Mouse (Mus musculus) heart, embryonic 13.5 days (tissue): ENCODE measurements around the gene Svop. TPM values are rescaled to one million over a fixed set of nuclear protein-coding genes. Genes with fewer than 3 reads are reported as not detected.

ENCODE experiments used
- ATAC-seq: fragments of 200-750 bp; cut with Nextera tagmentation; 2 replicates; pipeline ENCODE4 v1.8.0; 2017; ENCODE audit warnings: moderate TSS enrichment; ENCODE audit not compliant: insufficient number of reproducible peaks, low FRiP score, low TSS enrichment; ENCODE audit errors: extremely low read depth
- H3K27ac ChIP-seq: fragments of 300-500 bp; sonication (generic); replicated peaks from 2 replicates; pipeline ENCODE4 v1.5.1; 2015; ENCODE audit warnings: moderate library complexity, mild to moderate bottlenecking, inconsistent platforms
- H3K27me3 ChIP-seq: fragments of 300-500 bp; sonication (generic); replicated peaks from 2 replicates; pipeline ENCODE4 v1.6.1; 2015; ENCODE audit warnings: mild to moderate bottlenecking, inconsistent platforms
- H3K36me3 ChIP-seq: fragments of 300-500 bp; sonication (generic); 2 replicates; pipeline ENCODE4 v1.6.1; 2015; ENCODE audit warnings: mild to moderate bottlenecking, inconsistent platforms
- H3K4me1 ChIP-seq: fragments of 300-500 bp; sonication (generic); 2 replicates; pipeline ENCODE4 v1.6.1; 2015; ENCODE audit warnings: inconsistent platforms
- H3K4me2 ChIP-seq: fragments of 300-500 bp; sonication (generic); 2 replicates; pipeline ENCODE4 v1.6.1; 2015; ENCODE audit warnings: inconsistent platforms, mild to moderate bottlenecking, moderate library complexity
- H3K4me3 ChIP-seq: fragments of 300-500 bp; sonication (generic); 2 replicates; pipeline ENCODE4 v1.5.1; 2015; ENCODE audit warnings: moderate library complexity, mild to moderate bottlenecking, inconsistent platforms
- H3K9ac ChIP-seq: fragments of 300-500 bp; sonication (generic); 2 replicates; pipeline ENCODE4 v1.6.1; 2015; ENCODE audit warnings: inconsistent platforms, mild to moderate bottlenecking, moderate library complexity
- H3K9me3 ChIP-seq: fragments of 300-500 bp; sonication (generic); 2 replicates; pipeline ENCODE4 v1.6.1; 2016; ENCODE audit warnings: inconsistent platforms
- WGBS: fragments of 180-500 bp; shearing (Covaris S2); methylation state at CpG from one replicate; pipeline ENCODE4 v1.1.7; 2015; ENCODE audit warnings: mixed read lengths; 5-methylcytosine and 5-hydroxymethylcytosine counted together
- polyA plus RNA-seq: library from polyadenylated mRNA; unstranded; fragments of >200 nt; fragmentation: Nextera tagmentation; extraction: Ambion mirVana; gene quantifications from 2 replicates; pipeline ENCODE4 v1.2.1, GENCODE M21; 2015

Svop gene
- polyA plus RNA-seq, 1 experiment from 2014 or later, result 0.15 TPM

DNA sequence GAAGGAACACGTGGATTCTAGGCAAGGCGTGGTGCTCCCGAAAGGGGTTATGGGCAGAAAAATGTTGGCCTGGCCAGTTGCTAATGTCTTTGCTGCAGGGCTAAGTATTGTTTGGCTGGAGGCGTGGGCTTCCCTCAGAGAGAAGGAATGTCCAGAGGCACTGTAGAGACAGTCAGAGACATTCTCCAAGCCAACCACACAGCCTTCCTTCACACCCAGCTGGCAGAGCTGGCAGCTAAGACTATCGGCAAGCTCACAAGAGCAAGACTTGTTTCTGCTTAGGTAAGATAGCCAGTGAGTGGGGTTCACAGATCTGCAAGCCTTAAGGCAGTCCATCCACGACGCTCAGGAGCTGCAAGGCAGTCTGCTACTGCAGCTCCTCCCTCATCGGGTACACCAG is 114.1 kb downstream of the Svop start:
- 0 out of 2 replicates have a peak overlapping the region, but pooled peaks have one; percentile 7 for H3K9ac ChIP-seq
- H3K4me2 ChIP-seq, result no peak overlapping the region
- WGBS, result 70% methylated on average over 8 of the region's 8 CpGs
- peaks cover 88% of the 10 kb centered on the region for H3K4me1 ChIP-seq
- peak overlapping the region; percentile 41 for H3K27ac ChIP-seq
- no peak for ATAC-seq
- no peak overlapping the region for H3K4me3 ChIP-seq
- peaks cover 31% of the 10 kb centered on the region for H3K36me3 ChIP-seq
- no peaks in the 10 kb centered on the region for H3K9me3 ChIP-seq
- H3K27me3 ChIP-seq, result no peaks in the 10 kb centered on the region

Other genes with a start within 250 kb of the Svop start
- 95.4 and 99.4 TPM in 2 replicates for gene Coro1c, start 182.8 kb downstream of the Svop start, polyA plus RNA-seq
- 12.4 and 13.5 TPM in 2 replicates for gene Ssh1, start 97.7 kb downstream of the Svop start, polyA plus RNA-seq
- not detected in 2 replicates for gene Dao, start 87.9 kb downstream of the Svop start, polyA plus RNA-seq
- 7.4 and 7.5 TPM in 2 replicates for gene Usp30, start 26.1 kb downstream of the Svop start, polyA plus RNA-seq
- 6.4 and 9.1 TPM in 2 replicates for gene Alkbh2, start 36.6 kb upstream of the Svop start, polyA plus RNA-seq
- gene Ung, start 38.8 kb upstream of the Svop start, polyA plus RNA-seq, result 44.6 and 47.5 TPM in 2 replicates
- gene Acacb, start 55.0 kb upstream of the Svop start, polyA plus RNA-seq, result 8.9 and 9.5 TPM in 2 replicates
- not detected in 2 replicates for gene Foxn4, start 182.2 kb upstream of the Svop start, polyA plus RNA-seq
- 0.68 and 0.86 TPM in 2 replicates for gene Myo1h, start 197.6 kb upstream of the Svop start, polyA plus RNA-seq